Mouse (Mus musculus): Measurements from ENCODE around the gene Olfr822. TPM values are rescaled to one million over a fixed set of nuclear protein-coding genes. Genes with fewer than 3 reads are reported as not detected.
"Not testable (repeated sequence)": the region's sequence is repeated elsewhere in the genome, so short reads cannot be mapped to it uniquely, and the experiment has no call there.

Gene Olfr822
- polyA plus RNA-seq (2012; ENCODE audit: insufficient read depth, low replicate concordance), result not detected in 2 replicates

DNA sequence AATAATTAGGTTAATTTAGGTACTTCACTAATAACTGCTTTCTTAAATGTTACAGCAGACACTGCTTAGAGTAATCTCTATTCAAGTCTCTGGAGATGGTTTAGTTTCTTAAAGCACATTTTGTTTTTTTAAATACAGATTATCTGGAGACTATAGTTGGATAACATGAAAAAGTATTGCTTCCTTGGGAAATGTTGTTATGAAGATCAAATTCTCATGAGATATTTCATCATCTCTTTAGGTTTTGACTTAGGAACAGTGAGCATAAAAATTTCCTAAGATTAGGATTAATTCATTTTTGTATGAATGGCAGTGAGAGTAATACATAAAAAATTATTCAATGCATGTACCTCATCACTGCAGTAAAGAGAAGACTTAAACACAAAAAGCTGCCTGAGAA lies at the start of gene Olfr822:
Olfr822 (plus strand) TSS at position 301 of the 400 bp plus-strand sequence.
- no peak for TF ChIP-seq GATA1 (IDR thresholded peaks at IDR 0.05; ENCODE audit: borderline replicate concordance, low read length)
- TF ChIP-seq FLI1 (IDR thresholded peaks at IDR 0.05; ENCODE audit: low read length), result no peak
- no peak within 1 kb of the TSS for H3K4me3 ChIP-seq (replicated peaks)
- H3K4me1 ChIP-seq, result no peaks in the 10 kb centered on the region
- no peaks in the 10 kb centered on the region for H3K36me3 ChIP-seq (replicated peaks; ENCODE audit: low read length)
- H3K27me3 ChIP-seq (replicated peaks), result no peaks in the 10 kb centered on the region
- H3K9me3 ChIP-seq, result no peaks in the 10 kb centered on the region

DNA sequence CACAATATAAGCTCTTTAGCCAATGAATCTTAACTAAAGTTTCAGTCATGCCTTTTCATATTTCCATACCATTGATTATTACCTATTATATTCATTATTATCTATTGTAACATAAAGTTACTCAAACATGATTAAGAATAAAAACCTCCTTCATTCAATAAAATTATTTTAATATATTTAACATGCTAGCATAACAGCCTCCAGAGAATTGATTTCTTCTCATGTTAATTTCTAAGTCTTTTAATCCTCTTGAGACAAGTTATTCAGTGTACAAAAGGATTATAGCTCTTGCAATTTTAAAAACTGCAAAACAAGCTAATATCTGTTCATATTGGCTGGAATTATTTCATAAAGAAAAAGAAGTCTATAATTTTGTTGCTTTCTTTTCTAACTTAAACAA lies 41.0 kb upstream of the Olfr822 start, which contains the start of gene Olfr821:
Olfr821 (plus strand) TSS at position 301 of the 400 bp plus-strand sequence.
- Histone ChIP-seq H3K4me3 (replicated peaks) (no peak within 1 kb of the TSS), H3K36me3 (replicated peaks; ENCODE audit: low read length) (no peaks in the 10 kb centered on the region), H3K9me3 (0 out of 2 replicates have a peak, but pooled peaks cover 3% of the 10 kb centered on the region), H3K27me3 (replicated peaks) (no peaks in the 10 kb centered on the region), H3K4me1 (no peaks in the 10 kb centered on the region)
- TF ChIP-seq GATA1 (IDR thresholded peaks at IDR 0.05; ENCODE audit: borderline replicate concordance, low read length) (no peak), FLI1 (IDR thresholded peaks at IDR 0.05; ENCODE audit: low read length) (no peak)

DNA sequence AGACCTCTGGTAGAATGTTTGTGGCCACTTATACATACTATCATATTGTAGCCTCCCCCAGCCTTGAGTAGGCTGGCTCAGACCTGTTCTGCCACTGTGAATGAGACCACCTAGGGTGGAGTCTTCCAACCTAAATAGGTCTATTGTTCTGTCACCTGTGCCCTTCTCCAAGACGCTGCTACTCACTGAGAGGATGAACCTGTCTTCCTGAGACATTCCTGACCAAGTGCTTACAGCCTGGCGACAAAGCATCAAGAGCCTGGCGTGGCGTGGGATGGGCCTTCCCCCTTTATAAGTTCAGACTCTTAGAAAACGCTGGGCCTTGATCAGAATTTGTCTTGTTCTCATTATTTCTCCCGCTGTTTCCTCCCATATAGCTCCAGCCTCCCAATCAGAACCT lies 33.9 kb upstream of the Olfr822 start:
- H3K36me3 ChIP-seq (replicated peaks; ENCODE audit: low read length), result no peaks in the 10 kb centered on the region
- TF ChIP-seq GATA1 (IDR thresholded peaks at IDR 0.05; ENCODE audit: borderline replicate concordance, low read length) (no peak), FLI1 (IDR thresholded peaks at IDR 0.05; ENCODE audit: low read length) (no peak)
- H3K9me3 ChIP-seq, result peaks cover 9% of the 10 kb centered on the region
- no peaks in the 10 kb centered on the region for H3K27me3 ChIP-seq (replicated peaks)
- no peak overlapping the region for H3K4me3 ChIP-seq (replicated peaks)
- no peaks in the 10 kb centered on the region for H3K4me1 ChIP-seq

DNA sequence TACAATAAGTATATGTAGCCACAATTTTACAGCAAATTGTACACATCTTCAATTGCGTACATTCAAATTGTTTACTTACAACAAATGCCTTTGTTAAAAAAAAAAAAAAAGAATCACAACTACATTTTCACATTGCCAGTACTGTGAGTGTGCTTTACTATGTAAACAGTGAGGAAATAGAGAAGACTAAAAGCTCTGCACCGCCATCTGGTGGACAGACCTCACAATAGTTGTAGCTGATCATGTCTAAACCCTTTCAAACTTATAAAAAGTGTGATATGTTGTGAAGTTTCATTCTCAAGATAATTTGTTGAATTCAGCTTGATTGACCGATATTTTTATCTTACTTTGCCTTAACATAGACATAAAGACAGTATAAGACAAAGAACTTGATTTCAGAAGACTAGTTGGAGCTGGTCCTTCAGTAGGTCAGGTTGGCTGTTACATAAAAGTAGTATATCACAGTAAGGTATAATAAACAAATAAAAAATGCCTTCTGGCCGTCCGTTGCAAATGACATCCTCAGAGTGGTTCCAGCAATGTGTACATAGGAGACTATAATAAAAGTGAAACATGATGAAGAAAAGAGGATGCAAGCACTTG lies 21.9 kb downstream of the Olfr822 start:
- no peaks in the 10 kb centered on the region for H3K27me3 ChIP-seq (replicated peaks)
- no peaks in the 10 kb centered on the region for H3K36me3 ChIP-seq (replicated peaks; ENCODE audit: low read length)
- TF ChIP-seq GATA1 (IDR thresholded peaks at IDR 0.05; ENCODE audit: borderline replicate concordance, low read length) (no peak), FLI1 (IDR thresholded peaks at IDR 0.05; ENCODE audit: low read length) (no peak)
- no peaks in the 10 kb centered on the region for H3K9me3 ChIP-seq
- H3K4me1 ChIP-seq, result no peaks in the 10 kb centered on the region
- no peak overlapping the region for H3K4me3 ChIP-seq (replicated peaks)

DNA sequence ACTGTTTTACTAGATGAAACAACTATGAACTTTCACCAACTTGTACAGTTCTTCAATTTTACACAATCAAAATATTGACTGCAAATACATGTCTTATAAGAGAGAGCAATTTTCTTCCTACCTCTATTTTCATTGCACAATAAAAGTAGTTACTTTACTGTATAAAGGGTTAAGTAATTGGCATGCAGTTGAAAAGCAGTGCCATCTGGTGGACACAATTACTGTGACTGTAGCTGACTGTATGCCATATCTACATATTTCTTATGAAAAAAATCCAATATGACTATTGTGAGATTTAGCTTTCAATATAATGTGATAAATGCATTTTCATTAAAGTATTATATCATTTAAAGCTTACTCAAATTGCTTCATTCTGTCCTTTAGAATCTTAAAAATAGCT lies 25.1 kb downstream of the Olfr822 start:
- TF ChIP-seq FLI1 (IDR thresholded peaks at IDR 0.05; ENCODE audit: low read length) (no peak), GATA1 (IDR thresholded peaks at IDR 0.05; ENCODE audit: borderline replicate concordance, low read length) (no peak)
- no peak overlapping the region for H3K4me3 ChIP-seq (replicated peaks)
- no peaks in the 10 kb centered on the region for H3K27me3 ChIP-seq (replicated peaks)

DNA sequence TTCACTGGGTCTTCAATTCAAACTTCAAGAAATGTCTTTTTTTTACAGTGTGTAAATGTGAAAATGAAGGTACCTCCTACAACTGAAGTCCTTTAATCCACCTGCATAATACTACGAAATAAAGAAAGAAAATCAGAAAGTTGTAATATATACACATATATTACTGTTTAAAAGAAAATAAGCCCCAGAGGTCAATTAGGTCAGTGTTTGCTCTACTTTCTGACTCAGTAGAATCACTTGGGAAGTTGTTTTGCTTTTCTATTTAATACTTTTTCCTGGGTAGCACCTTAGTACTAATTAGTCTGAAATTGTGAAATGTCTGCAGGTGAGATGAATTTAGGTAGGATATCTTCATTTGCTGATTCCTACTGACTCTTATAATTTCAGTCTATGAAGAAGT lies 44.3 kb downstream of the Olfr822 start, which contains the start of gene Olfr823:
Olfr823 (minus strand) TSS at position 101 of the 400 bp plus-strand sequence.
- not testable (repeated sequence) for H3K4me1 ChIP-seq; H3K9me3 ChIP-seq; H3K36me3 ChIP-seq (replicated peaks; ENCODE audit: low read length); H3K27me3 ChIP-seq (replicated peaks); H3K4me3 ChIP-seq (replicated peaks)

More for the DNA sequence above, 25.1 kb downstream of the Olfr822 start:
- Histone ChIP-seq H3K9me3 (no peaks in the 10 kb centered on the region), H3K36me3 (replicated peaks; ENCODE audit: low read length) (no peaks in the 10 kb centered on the region), H3K4me1 (no peaks in the 10 kb centered on the region)

DNA sequence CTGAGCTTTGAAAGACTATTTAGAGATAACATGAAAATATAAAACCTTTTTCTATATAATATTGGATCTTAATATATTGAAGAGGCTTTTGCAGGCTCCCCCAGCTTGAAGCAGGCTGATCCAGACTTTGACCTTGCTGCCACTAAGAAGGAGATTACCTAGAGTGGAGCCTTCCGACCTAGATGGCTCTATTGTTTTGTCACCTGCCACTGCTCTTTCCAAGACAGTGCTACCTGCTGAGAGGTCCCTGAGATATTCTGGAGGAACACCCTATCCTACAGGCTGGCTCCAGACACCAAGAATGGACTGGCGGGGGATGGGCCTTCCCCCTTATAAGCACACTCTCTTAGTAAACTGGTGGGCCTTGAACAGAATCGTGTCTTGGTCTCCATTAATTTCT lies 45.0 kb downstream of the Olfr822 start:
- not testable (repeated sequence) for H3K27me3 ChIP-seq (replicated peaks); H3K36me3 ChIP-seq (replicated peaks; ENCODE audit: low read length); H3K9me3 ChIP-seq; H3K4me1 ChIP-seq; H3K4me3 ChIP-seq (replicated peaks)

Other genes with a start within 250 kb of the Olfr822 start
- not detected in 2 replicates for gene Olfr812, start 225.1 kb upstream of the Olfr822 start, polyA plus RNA-seq (2012; ENCODE audit: insufficient read depth, low replicate concordance)
- gene Olfr813, start 215.8 kb upstream of the Olfr822 start, polyA plus RNA-seq (2012; ENCODE audit: insufficient read depth, low replicate concordance), result not detected in 2 replicates
- gene Olfr814, start 191.4 kb upstream of the Olfr822 start, polyA plus RNA-seq (2012; ENCODE audit: insufficient read depth, low replicate concordance), result 0.03 TPM in 1 of 2 replicates, not detected in the other
- gene Olfr815, start 165.3 kb upstream of the Olfr822 start, polyA plus RNA-seq (2012; ENCODE audit: insufficient read depth, low replicate concordance), result not detected in 2 replicates
- gene Olfr816, start 155.6 kb upstream of the Olfr822 start, polyA plus RNA-seq (2012; ENCODE audit: insufficient read depth, low replicate concordance), result not detected in 2 replicates
- gene Olfr818, start 122.1 kb upstream of the Olfr822 start, polyA plus RNA-seq (2012; ENCODE audit: insufficient read depth, low replicate concordance), result not detected in 2 replicates
- gene Olfr819, start 103.9 kb upstream of the Olfr822 start, polyA plus RNA-seq (2012; ENCODE audit: insufficient read depth, low replicate concordance), result not detected in 2 replicates
- gene Olfr247, start 95.1 kb upstream of the Olfr822 start, polyA plus RNA-seq (2012; ENCODE audit: insufficient read depth, low replicate concordance), result not detected in 2 replicates
- not detected in 2 replicates for gene Gm10310, start 86.1 kb upstream of the Olfr822 start, polyA plus RNA-seq (2012; ENCODE audit: insufficient read depth, low replicate concordance)
- gene Olfr820, start 58.6 kb upstream of the Olfr822 start, polyA plus RNA-seq (2012; ENCODE audit: insufficient read depth, low replicate concordance), result not detected in 2 replicates
- gene Olfr821, start 40.9 kb upstream of the Olfr822 start, polyA plus RNA-seq (2012; ENCODE audit: insufficient read depth, low replicate concordance), result not detected in 2 replicates
- gene Olfr823, start 44.2 kb downstream of the Olfr822 start, polyA plus RNA-seq (2012; ENCODE audit: insufficient read depth, low replicate concordance), result not detected in 2 replicates
- gene Olfr824, start 58.8 kb downstream of the Olfr822 start, polyA plus RNA-seq (2012; ENCODE audit: insufficient read depth, low replicate concordance), result not detected in 2 replicates
- 0.47 TPM in 1 of 2 replicates, not detected in the other for gene Olfr825, start 95.6 kb downstream of the Olfr822 start, polyA plus RNA-seq (2012; ENCODE audit: insufficient read depth, low replicate concordance)
- not detected in 2 replicates for gene Olfr826, start 113.0 kb downstream of the Olfr822 start, polyA plus RNA-seq (2012; ENCODE audit: insufficient read depth, low replicate concordance)
- gene Olfr827, start 143.2 kb downstream of the Olfr822 start, polyA plus RNA-seq (2012; ENCODE audit: insufficient read depth, low replicate concordance), result not detected in 2 replicates
- gene Neurod4, start 209.0 kb downstream of the Olfr822 start, polyA plus RNA-seq (2012; ENCODE audit: insufficient read depth, low replicate concordance), result not detected in 2 replicates